Mouse (Mus musculus): ENCODE measurements around the gene Pard6a. TPM values are rescaled to one million over a fixed set of nuclear protein-coding genes. Genes with fewer than 3 reads are reported as not detected.

Gene Pard6a
- polyA plus RNA-seq, 1 experiment from 2014 or later: 18.2 TPM

DNA sequence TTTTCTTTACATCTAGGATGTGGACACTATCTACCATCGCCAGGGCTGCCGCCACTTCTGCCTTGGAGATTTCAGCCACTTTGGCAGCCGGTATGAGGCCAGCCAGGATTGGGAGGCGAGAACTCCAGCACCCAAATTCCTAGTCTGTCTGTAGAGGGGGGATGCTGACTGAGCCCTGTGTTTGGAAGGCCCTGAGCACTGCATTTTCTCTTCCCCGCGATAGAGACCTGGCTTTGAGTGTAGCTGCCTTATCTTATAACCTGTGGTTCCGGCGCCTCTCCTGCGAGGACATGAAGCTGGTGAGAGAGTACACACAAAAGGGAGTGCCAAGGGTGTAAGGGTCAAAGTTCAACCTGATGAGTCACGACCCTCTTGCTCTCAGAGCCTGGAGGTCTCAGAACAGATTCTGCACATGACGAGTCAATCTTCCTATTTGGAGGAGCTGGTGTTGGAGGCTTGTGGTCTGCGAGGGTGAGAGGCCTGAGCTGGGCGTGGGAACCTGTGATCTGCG, 12.7 kb upstream of the Pard6a start:
- Histone ChIP-seq H3K9me3 (ENCODE audit: control insufficient read depth, low read length) (no peaks in the 10 kb centered on the region), H3K4me1 (replicated peaks; ENCODE audit: control insufficient read depth, insufficient read depth, low read length) (peaks cover 10% of the 10 kb centered on the region), H3K9ac (ENCODE audit: low read depth, low read length) (no peak overlapping the region), H3K36me3 (ENCODE audit: control insufficient read depth, insufficient read depth, low read length) (peaks cover 6% of the 10 kb centered on the region; the same call in 1 of the 2 replicates), H3K27ac (ENCODE audit: low read depth, low read length) (no peak overlapping the region), H3K27me3 (replicated peaks; ENCODE audit: control insufficient read depth, insufficient read depth, low read length) (no peaks in the 10 kb centered on the region), H3K4me3 (ENCODE audit: low read depth, low read length) (no peak overlapping the region), H3K4me2 (no peak overlapping the region)
- WGBS: 39% methylated on average over 14 of the region's 14 CpGs
- ATAC-seq (replicated peaks; ENCODE audit: low FRiP score): no peak
- no peak for DNase-seq (ENCODE audit: low spot score)

GRCm38 (mm10) chr8:105689256-105689982, 11.5 kb upstream of the Pard6a start:
- Histone ChIP-seq H3K9ac (ENCODE audit: low read depth, low read length) (no peak overlapping the region), H3K27ac (ENCODE audit: low read depth, low read length) (no peak overlapping the region), H3K4me3 (ENCODE audit: low read depth, low read length) (no peak overlapping the region), H3K4me2 (no peak overlapping the region), H3K36me3 (ENCODE audit: control insufficient read depth, insufficient read depth, low read length) (no peaks in the 10 kb centered on the region), H3K9me3 (ENCODE audit: control insufficient read depth, low read length) (no peaks in the 10 kb centered on the region), H3K4me1 (replicated peaks; ENCODE audit: control insufficient read depth, insufficient read depth, low read length) (peaks cover 19% of the 10 kb centered on the region), H3K27me3 (replicated peaks; ENCODE audit: control insufficient read depth, insufficient read depth, low read length) (0 out of 2 replicates have a peak, but pooled peaks cover 4% of the 10 kb centered on the region)
- DNase-seq (ENCODE audit: low spot score): no peak
- ATAC-seq (replicated peaks; ENCODE audit: low FRiP score): no peak
- WGBS: 65% methylated on average over 35 of the region's 35 CpGs

DNA sequence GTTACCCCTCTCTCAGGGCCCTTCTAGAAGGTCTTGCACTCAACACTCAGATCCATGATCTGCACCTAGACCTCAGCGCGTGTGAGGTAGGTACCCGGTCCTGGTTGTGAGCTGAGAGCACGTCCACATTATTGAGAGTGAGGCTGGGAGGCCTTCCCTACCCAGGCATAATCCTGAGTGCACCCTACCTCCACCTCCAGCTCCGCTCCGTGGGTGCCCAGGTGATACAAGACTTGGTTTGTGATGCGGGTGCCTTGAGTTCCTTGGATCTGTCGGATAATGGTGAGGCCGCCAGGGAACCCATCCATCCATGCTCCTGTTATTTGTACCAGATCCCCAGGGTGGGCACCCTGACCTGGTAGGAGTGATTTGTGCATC, 11.0 kb upstream of the Pard6a start:
- 87% methylated on average over 9 of the region's 9 CpGs for WGBS
- ATAC-seq (replicated peaks; ENCODE audit: low FRiP score) (no peak), DNase-seq (ENCODE audit: low spot score) (no peak)
- H3K4me3 ChIP-seq (ENCODE audit: low read depth, low read length): no peak overlapping the region
- no peaks in the 10 kb centered on the region for H3K9me3 ChIP-seq (ENCODE audit: control insufficient read depth, low read length)
- peaks cover 4% of the 10 kb centered on the region; the same call in 1 of the 2 replicates for H3K27me3 ChIP-seq (replicated peaks; ENCODE audit: control insufficient read depth, insufficient read depth, low read length)
- H3K36me3 ChIP-seq (ENCODE audit: control insufficient read depth, insufficient read depth, low read length): no peaks in the 10 kb centered on the region
- H3K9ac ChIP-seq (ENCODE audit: low read depth, low read length): no peak overlapping the region
- no peak overlapping the region for H3K27ac ChIP-seq (ENCODE audit: low read depth, low read length)
- peaks cover 24% of the 10 kb centered on the region for H3K4me1 ChIP-seq (replicated peaks; ENCODE audit: control insufficient read depth, insufficient read depth, low read length)
- no peak overlapping the region for H3K4me2 ChIP-seq

GRCm38 (mm10) chr8:105690978-105691377, 10.0 kb upstream of the Pard6a start:
- Histone ChIP-seq H3K36me3 (ENCODE audit: control insufficient read depth, insufficient read depth, low read length) (no peaks in the 10 kb centered on the region), H3K9me3 (ENCODE audit: control insufficient read depth, low read length) (no peaks in the 10 kb centered on the region), H3K27ac (ENCODE audit: low read depth, low read length) (no peak overlapping the region), H3K9ac (ENCODE audit: low read depth, low read length) (no peak overlapping the region), H3K4me3 (ENCODE audit: low read depth, low read length) (no peak overlapping the region), H3K4me2 (no peak overlapping the region), H3K4me1 (replicated peaks; ENCODE audit: control insufficient read depth, insufficient read depth, low read length) (peaks cover 19% of the 10 kb centered on the region), H3K27me3 (replicated peaks; ENCODE audit: control insufficient read depth, insufficient read depth, low read length) (peaks cover 4% of the 10 kb centered on the region; the same call in 1 of the 2 replicates)
- DNase-seq (ENCODE audit: low spot score) (no peak), ATAC-seq (replicated peaks; ENCODE audit: low FRiP score) (no peak)
- 72% methylated on average over 14 of the region's 14 CpGs for WGBS

DNA sequence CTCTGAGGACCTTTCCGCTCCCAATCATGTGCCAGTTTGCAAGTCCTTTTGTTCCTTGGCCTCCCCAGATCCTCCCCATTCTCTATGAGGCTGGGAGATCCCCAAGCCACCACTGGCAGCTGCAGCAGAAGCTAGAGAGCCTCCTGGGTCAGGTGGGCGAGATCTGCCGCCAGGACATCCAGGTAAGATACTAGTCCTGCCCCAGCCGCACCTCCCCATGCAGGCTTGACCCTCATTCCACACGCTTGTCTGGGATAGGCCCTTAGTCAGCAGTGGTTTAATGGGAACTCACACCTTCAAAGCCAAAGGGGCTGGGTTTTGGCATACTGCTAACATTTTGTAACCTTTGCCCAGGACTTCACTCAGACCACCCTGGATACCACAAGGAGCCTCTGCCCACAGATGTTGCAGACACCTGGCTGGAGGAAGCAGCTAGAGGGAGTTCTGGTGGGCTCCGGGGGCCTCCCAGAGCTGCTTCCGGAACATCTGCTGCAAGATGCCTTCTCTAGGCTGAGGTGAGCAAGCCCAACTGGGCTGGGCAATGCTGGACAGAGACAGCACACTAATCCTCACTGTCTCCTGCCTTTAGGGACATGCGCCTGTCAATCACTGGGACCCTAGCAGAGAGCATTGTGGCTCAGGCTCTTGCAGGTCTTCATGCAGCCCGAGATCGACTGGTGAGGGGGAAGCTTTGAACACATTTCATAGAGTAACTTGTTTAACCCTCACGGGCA, 8.3 kb upstream of the Pard6a start:
- ATAC-seq (replicated peaks; ENCODE audit: low FRiP score): no peak
- WGBS: 90% methylated on average over 11 of the region's 11 CpGs

GRCm38 (mm10) chr8:105693648-105694047, 7.3 kb upstream of the Pard6a start:
- Histone ChIP-seq H3K36me3 (ENCODE audit: control insufficient read depth, insufficient read depth, low read length) (peaks cover 13% of the 10 kb centered on the region), H3K4me3 (ENCODE audit: low read depth, low read length) (peak overlapping the region; percentile 47), H3K4me2 (peak overlapping the region; percentile 97), H3K9ac (ENCODE audit: low read depth, low read length) (peak overlapping the region; percentile 46; the same call in 1 of the 2 replicates), H3K27me3 (replicated peaks; ENCODE audit: control insufficient read depth, insufficient read depth, low read length) (peaks cover 4% of the 10 kb centered on the region; the same call in 1 of the 2 replicates), H3K27ac (ENCODE audit: low read depth, low read length) (no peak overlapping the region), H3K9me3 (ENCODE audit: control insufficient read depth, low read length) (no peaks in the 10 kb centered on the region), H3K4me1 (replicated peaks; ENCODE audit: control insufficient read depth, insufficient read depth, low read length) (peaks cover 20% of the 10 kb centered on the region)
- ATAC-seq (replicated peaks; ENCODE audit: low FRiP score) (peak; percentile 69), DNase-seq (ENCODE audit: low spot score) (peak; percentile 83)
- WGBS: 4% methylated on average over 30 of the region's 30 CpGs

More for the DNA sequence above, 8.3 kb upstream of the Pard6a start:
- no peak overlapping the region for H3K9ac ChIP-seq (ENCODE audit: low read depth, low read length)
- H3K4me1 ChIP-seq (replicated peaks; ENCODE audit: control insufficient read depth, insufficient read depth, low read length): peaks cover 25% of the 10 kb centered on the region
- H3K4me2 ChIP-seq: no peak overlapping the region
- H3K4me3 ChIP-seq (ENCODE audit: low read depth, low read length): no peak overlapping the region
- H3K27ac ChIP-seq (ENCODE audit: low read depth, low read length): no peak overlapping the region
- H3K36me3 ChIP-seq (ENCODE audit: control insufficient read depth, insufficient read depth, low read length): peaks cover 7% of the 10 kb centered on the region
- H3K9me3 ChIP-seq (ENCODE audit: control insufficient read depth, low read length): no peaks in the 10 kb centered on the region
- DNase-seq (ENCODE audit: low spot score): no peak
- peaks cover 4% of the 10 kb centered on the region; the same call in 1 of the 2 replicates for H3K27me3 ChIP-seq (replicated peaks; ENCODE audit: control insufficient read depth, insufficient read depth, low read length)

- DNase-seq (ENCODE audit: low spot score) (no peak), ATAC-seq (replicated peaks; ENCODE audit: low FRiP score) (no peak; the same call in 1 of the 2 replicates)
- Histone ChIP-seq H3K4me1 (replicated peaks; ENCODE audit: control insufficient read depth, insufficient read depth, low read length) (peaks cover 20% of the 10 kb centered on the region), H3K36me3 (ENCODE audit: control insufficient read depth, insufficient read depth, low read length) (peaks cover 16% of the 10 kb centered on the region), H3K27ac (ENCODE audit: low read depth, low read length) (no peak overlapping the region), H3K9me3 (ENCODE audit: control insufficient read depth, low read length) (no peaks in the 10 kb centered on the region), H3K27me3 (replicated peaks; ENCODE audit: control insufficient read depth, insufficient read depth, low read length) (peaks cover 4% of the 10 kb centered on the region; the same call in 1 of the 2 replicates), H3K4me3 (ENCODE audit: low read depth, low read length) (peak overlapping the region; percentile 47), H3K9ac (ENCODE audit: low read depth, low read length) (peak overlapping the region; percentile 46; the same call in 1 of the 2 replicates), H3K4me2 (peak overlapping the region; percentile 97)
- 20% methylated on average over 40 of the region's 40 CpGs for WGBS
Observed at GRCm38 (mm10) chr8:105694051-105694799, 6.7 kb upstream of the Pard6a start.

DNA sequence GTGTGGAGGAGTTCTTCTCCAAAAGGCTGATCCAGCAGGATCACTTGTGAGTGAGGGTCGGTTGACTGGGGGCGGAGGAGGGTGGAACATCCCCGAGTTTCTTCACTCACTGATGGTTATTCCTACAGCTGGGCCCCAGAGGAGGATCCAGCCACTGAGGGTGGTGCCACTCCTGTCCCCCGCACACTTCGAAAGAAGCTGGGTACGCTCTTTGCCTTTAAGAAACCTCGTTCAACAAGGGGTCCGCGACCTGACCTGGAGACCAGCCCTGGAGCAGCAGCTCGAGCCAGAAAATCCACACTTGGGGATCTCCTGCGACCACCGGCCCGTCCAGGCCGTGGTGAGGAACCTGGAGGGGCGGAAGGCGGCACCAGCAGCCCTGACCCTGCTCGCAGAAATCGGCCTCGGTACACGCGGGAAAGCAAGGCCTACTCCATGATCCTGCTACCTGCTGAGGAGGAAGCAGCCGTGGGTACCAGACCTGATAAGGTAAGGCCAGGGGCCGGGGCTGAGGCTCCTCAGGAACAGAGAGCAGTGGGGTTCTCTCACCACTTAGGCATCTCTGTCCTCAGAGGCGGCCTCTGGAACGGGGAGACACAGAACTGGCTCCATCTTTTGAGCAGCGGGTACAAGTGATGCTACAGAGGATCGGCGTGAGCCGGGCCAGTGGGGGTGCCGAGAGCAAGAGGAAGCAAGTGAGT, 5.7 kb upstream of the Pard6a start:
- Histone ChIP-seq H3K9ac (ENCODE audit: low read depth, low read length) (no peak overlapping the region), H3K9me3 (ENCODE audit: control insufficient read depth, low read length) (no peaks in the 10 kb centered on the region), H3K27me3 (replicated peaks; ENCODE audit: control insufficient read depth, insufficient read depth, low read length) (peaks cover 4% of the 10 kb centered on the region; the same call in 1 of the 2 replicates), H3K36me3 (ENCODE audit: control insufficient read depth, insufficient read depth, low read length) (peaks cover 16% of the 10 kb centered on the region), H3K4me3 (ENCODE audit: low read depth, low read length) (no peak overlapping the region), H3K4me1 (replicated peaks; ENCODE audit: control insufficient read depth, insufficient read depth, low read length) (peaks cover 26% of the 10 kb centered on the region), H3K27ac (ENCODE audit: low read depth, low read length) (no peak overlapping the region), H3K4me2 (no peak overlapping the region)
- ATAC-seq (replicated peaks; ENCODE audit: low FRiP score) (no peak), DNase-seq (ENCODE audit: low spot score) (no peak)
- 75% methylated on average over 30 of the region's 30 CpGs for WGBS
